Mouse (Mus musculus) kidney, adult 2 months (tissue): ENCODE measurements around the gene Fads6.

Experiments used
- CTCF ChIP-seq: fragments of 200-500 bp; conservative IDR thresholded peaks from 2 replicates; pipeline ENCODE4 v1.5.1; 2011; ENCODE audit warnings: low read depth, mild to moderate bottlenecking, control low read depth, low read length, moderate library complexity, mixed read lengths; ENCODE audit not compliant: insufficient read depth, insufficient read length
- POLR2A ChIP-seq: fragments of 200-500 bp; IDR thresholded peaks from one replicate; pipeline ENCODE4 v1.6.1; 2011; ENCODE audit warnings: low read depth, low read length, control low read depth

GRCm38 (mm10) chr11:115251258-115251657 lies 46.2 kb downstream of the Fads6 start:
- TF ChIP-seq CTCF (no peak), POLR2A (no peak)
